Mouse (Mus musculus) midbrain, embryonic 13.5 days (tissue): ENCODE measurements around the gene Dcp1b. TPM values are rescaled to one million over a fixed set of nuclear protein-coding genes. Genes with fewer than 3 reads are reported as not detected.
A peak's percentile ranks its signal among the peaks of the same experiment; 100 is the strongest.

Experiments used
- ATAC-seq: fragments of 200-750 bp; cut with Nextera tagmentation; 2 replicates; pipeline ENCODE4 v1.8.0; 2017; ENCODE audit warnings: mild to moderate bottlenecking, moderate TSS enrichment, moderate library complexity
- H3K27ac ChIP-seq: fragments of 300-500 bp; sonication (generic); 2 replicates; pipeline ENCODE4 v1.5.1; 2015; ENCODE audit warnings: inconsistent platforms, mild to moderate bottlenecking, moderate library complexity
- H3K27me3 ChIP-seq: fragments of 300-500 bp; sonication (generic); 2 replicates; pipeline ENCODE4 v1.6.1; 2015; ENCODE audit warnings: mild to moderate bottlenecking, inconsistent platforms
- H3K36me3 ChIP-seq: fragments of 300-500 bp; sonication (generic); 2 replicates; pipeline ENCODE4 v1.6.1; 2015; ENCODE audit warnings: mild to moderate bottlenecking, inconsistent platforms
- H3K4me1 ChIP-seq: fragments of 300-500 bp; sonication (generic); replicated peaks from 2 replicates; pipeline ENCODE4 v1.6.1; 2015; ENCODE audit warnings: inconsistent platforms
- H3K4me2 ChIP-seq: fragments of 300-500 bp; sonication (generic); replicated peaks from 2 replicates; pipeline ENCODE4 v1.6.1; 2015; ENCODE audit warnings: moderate library complexity, mild to moderate bottlenecking, inconsistent platforms
- H3K4me3 ChIP-seq: fragments of 300-500 bp; sonication (generic); replicated peaks from 2 replicates; pipeline ENCODE4 v1.5.1; 2015; ENCODE audit warnings: mild to moderate bottlenecking, inconsistent platforms
- H3K9ac ChIP-seq: fragments of 300-500 bp; sonication (generic); replicated peaks from 2 replicates; pipeline ENCODE4 v1.6.1; 2015; ENCODE audit warnings: mild to moderate bottlenecking, inconsistent platforms
- H3K9me3 ChIP-seq: fragments of 300-500 bp; sonication (generic); 2 replicates; pipeline ENCODE4 v1.6.1; 2016; ENCODE audit warnings: mild to moderate bottlenecking, inconsistent platforms
- WGBS: fragments of 180-500 bp; shearing (Covaris S2); methylation state at CpG from one replicate; pipeline ENCODE4 v1.1.7; 2015; 5-methylcytosine and 5-hydroxymethylcytosine counted together
- polyA plus RNA-seq: library from polyadenylated mRNA; unstranded; fragments of >200 nt; fragmentation: Nextera tagmentation; extraction: Ambion mirVana; gene quantifications from 2 replicates; pipeline ENCODE4 v1.2.1, GENCODE M21; 2015

The Dcp1b gene
- polyA plus RNA-seq, 1 experiment from 2014 or later, result 15.6 TPM

DNA sequence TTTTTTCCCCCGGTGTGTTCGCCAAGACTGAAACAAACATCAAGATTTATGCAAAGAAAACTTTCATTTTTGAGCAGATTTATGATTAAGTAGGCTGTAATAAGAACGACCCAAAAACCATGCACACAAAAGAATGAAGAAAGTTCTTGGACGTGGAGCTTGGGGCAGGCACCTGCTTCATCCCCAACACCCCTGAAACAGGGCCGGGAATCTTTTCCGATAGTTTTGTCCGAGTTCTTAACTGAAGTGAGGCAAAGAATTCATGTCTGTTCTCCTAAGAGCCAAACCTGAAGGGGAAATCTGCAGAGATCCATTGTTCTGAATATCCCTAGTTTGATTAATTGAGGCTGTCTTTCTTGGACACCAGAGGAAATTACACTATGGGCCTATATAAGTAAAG lies 1.1 kb downstream of the Dcp1b start:
- peak overlapping the region; percentile 63 for H3K4me2 ChIP-seq
- H3K27ac ChIP-seq, result no peak overlapping the region
- peaks cover 33% of the 10 kb centered on the region for H3K4me1 ChIP-seq
- WGBS, result 70% methylated on average over 7 of the region's 7 CpGs
- H3K9ac ChIP-seq, result peak overlapping the region; percentile 81; the same call in 1 of the 2 replicates
- ATAC-seq, result no peak
- H3K9me3 ChIP-seq, result no peaks in the 10 kb centered on the region
- H3K4me3 ChIP-seq, result peak overlapping the region; percentile 71
- H3K36me3 ChIP-seq, result no peaks in the 10 kb centered on the region; the same call in 1 of the 2 replicates
- no peaks in the 10 kb centered on the region for H3K27me3 ChIP-seq

DNA sequence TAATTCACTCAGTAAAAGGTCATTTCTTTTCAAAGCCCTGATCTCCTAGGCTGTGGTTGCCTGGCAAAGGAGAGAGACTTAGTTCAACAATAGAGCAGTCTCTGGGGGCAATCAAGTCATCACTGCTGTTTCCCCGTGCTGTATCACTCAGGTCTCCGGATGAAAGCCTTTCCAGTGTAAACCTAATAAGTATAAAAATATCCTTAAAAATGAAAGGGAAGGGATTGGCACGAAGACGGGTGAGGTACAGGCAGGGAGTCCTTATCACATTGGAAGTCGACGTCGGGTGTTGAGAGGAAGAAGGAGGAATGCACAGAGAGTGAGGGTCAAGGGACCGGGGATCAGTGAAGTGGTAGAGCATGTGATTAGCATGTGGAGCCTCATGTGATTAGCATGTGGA lies 2.0 kb downstream of the Dcp1b start:
- peak overlapping the region; percentile 63 for H3K4me2 ChIP-seq
- H3K4me1 ChIP-seq, result peaks cover 33% of the 10 kb centered on the region
- peak overlapping the region; percentile 53 for H3K27ac ChIP-seq
- peak overlapping the region; percentile 81; the same call in 1 of the 2 replicates for H3K9ac ChIP-seq
- H3K4me3 ChIP-seq, result 0 out of 2 replicates have a peak overlapping the region, but pooled peaks have one; percentile 71
- H3K9me3 ChIP-seq, result no peaks in the 10 kb centered on the region
- H3K27me3 ChIP-seq, result no peaks in the 10 kb centered on the region
- no peaks in the 10 kb centered on the region; the same call in 1 of the 2 replicates for H3K36me3 ChIP-seq
- 50% methylated on average over 8 of the region's 8 CpGs for WGBS
- no peak for ATAC-seq

- H3K27me3 ChIP-seq, result no peaks in the 10 kb centered on the region
- H3K27ac ChIP-seq, result no peak overlapping the region
- peaks cover 10% of the 10 kb centered on the region for H3K36me3 ChIP-seq
- WGBS, result 83% methylated on average over 2 of the region's 2 CpGs
- no peak overlapping the region for H3K4me3 ChIP-seq
- H3K9me3 ChIP-seq, result no peaks in the 10 kb centered on the region
- H3K9ac ChIP-seq, result no peak overlapping the region
- H3K4me2 ChIP-seq, result no peak overlapping the region
- H3K4me1 ChIP-seq, result peaks cover 34% of the 10 kb centered on the region
- ATAC-seq, result no peak
Observed at GRCm38 (mm10) chr6:119180188-119180587, 5.1 kb downstream of the Dcp1b start.

- no peak for ATAC-seq
- Histone ChIP-seq H3K4me1 (peaks cover 19% of the 10 kb centered on the region), H3K9ac (no peak overlapping the region), H3K27ac (no peak overlapping the region), H3K4me2 (no peak overlapping the region), H3K27me3 (no peaks in the 10 kb centered on the region), H3K4me3 (no peak overlapping the region), H3K36me3 (peaks cover 14% of the 10 kb centered on the region), H3K9me3 (no peaks in the 10 kb centered on the region)
- WGBS, result 92% methylated on average over 9 of the region's 9 CpGs
Observed at GRCm38 (mm10) chr6:119182211-119182610, 7.2 kb downstream of the Dcp1b start.

GRCm38 (mm10) chr6:119183781-119184180 lies 8.7 kb downstream of the Dcp1b start:
- no peak overlapping the region for H3K4me2 ChIP-seq
- no peak overlapping the region for H3K4me3 ChIP-seq
- 20% methylated on average over 3 of the region's 3 CpGs for WGBS
- no peaks in the 10 kb centered on the region for H3K27me3 ChIP-seq
- no peaks in the 10 kb centered on the region for H3K9me3 ChIP-seq
- no peak overlapping the region for H3K9ac ChIP-seq
- peak; percentile 20; the same call in 1 of the 2 replicates for ATAC-seq
- peaks cover 14% of the 10 kb centered on the region for H3K36me3 ChIP-seq
- H3K4me1 ChIP-seq, result peaks cover 12% of the 10 kb centered on the region
- H3K27ac ChIP-seq, result no peak overlapping the region

GRCm38 (mm10) chr6:119186658-119187057 lies 11.6 kb downstream of the Dcp1b start:
- H3K27ac ChIP-seq, result no peak overlapping the region
- no peaks in the 10 kb centered on the region for H3K27me3 ChIP-seq
- peaks cover 30% of the 10 kb centered on the region for H3K36me3 ChIP-seq
- peaks cover 8% of the 10 kb centered on the region; the same call in 1 of the 2 replicates for H3K4me1 ChIP-seq
- 61% methylated on average over 8 of the region's 8 CpGs for WGBS
- H3K4me2 ChIP-seq, result no peak overlapping the region
- no peak overlapping the region for H3K9ac ChIP-seq
- no peaks in the 10 kb centered on the region for H3K9me3 ChIP-seq
- no peak overlapping the region for H3K4me3 ChIP-seq
- 0 out of 2 replicates have a peak, but pooled peaks have one; percentile 37 for ATAC-seq

DNA sequence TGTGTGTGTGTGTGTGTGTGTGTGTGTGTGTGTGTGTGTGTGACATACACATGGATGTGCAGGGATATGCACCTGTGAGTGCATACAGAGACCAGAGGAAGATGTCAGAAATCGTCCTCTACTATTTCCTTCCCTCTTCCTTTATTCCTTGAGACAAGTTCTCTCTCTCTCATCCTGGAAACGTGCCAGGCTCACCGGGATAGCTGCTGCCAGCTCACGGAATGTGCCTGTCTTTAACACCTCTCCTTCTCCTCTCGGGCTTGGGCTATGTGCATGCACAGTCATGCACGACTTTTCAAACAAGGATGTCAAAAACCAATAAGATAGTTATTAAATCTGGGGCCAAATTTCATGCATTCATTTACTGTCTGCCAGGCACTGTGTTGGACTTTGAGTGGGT lies 12.6 kb downstream of the Dcp1b start:
- Histone ChIP-seq H3K36me3 (peaks cover 39% of the 10 kb centered on the region), H3K27me3 (no peaks in the 10 kb centered on the region), H3K4me2 (no peak overlapping the region), H3K4me3 (no peak overlapping the region), H3K9me3 (no peaks in the 10 kb centered on the region), H3K27ac (no peak overlapping the region), H3K9ac (no peak overlapping the region), H3K4me1 (peaks cover 8% of the 10 kb centered on the region; the same call in 1 of the 2 replicates)
- WGBS, result 68% methylated on average over 6 of the region's 6 CpGs
- no peak for ATAC-seq

GRCm38 (mm10) chr6:119191478-119191877 lies 16.4 kb downstream of the Dcp1b start:
- Histone ChIP-seq H3K27me3 (no peaks in the 10 kb centered on the region), H3K36me3 (peaks cover 54% of the 10 kb centered on the region), H3K9me3 (no peaks in the 10 kb centered on the region), H3K4me3 (no peak overlapping the region), H3K4me2 (no peak overlapping the region), H3K9ac (no peak overlapping the region), H3K27ac (no peak overlapping the region), H3K4me1 (no peaks in the 10 kb centered on the region)
- 94% methylated on average over 4 of the region's 4 CpGs for WGBS
- no peak for ATAC-seq

DNA sequence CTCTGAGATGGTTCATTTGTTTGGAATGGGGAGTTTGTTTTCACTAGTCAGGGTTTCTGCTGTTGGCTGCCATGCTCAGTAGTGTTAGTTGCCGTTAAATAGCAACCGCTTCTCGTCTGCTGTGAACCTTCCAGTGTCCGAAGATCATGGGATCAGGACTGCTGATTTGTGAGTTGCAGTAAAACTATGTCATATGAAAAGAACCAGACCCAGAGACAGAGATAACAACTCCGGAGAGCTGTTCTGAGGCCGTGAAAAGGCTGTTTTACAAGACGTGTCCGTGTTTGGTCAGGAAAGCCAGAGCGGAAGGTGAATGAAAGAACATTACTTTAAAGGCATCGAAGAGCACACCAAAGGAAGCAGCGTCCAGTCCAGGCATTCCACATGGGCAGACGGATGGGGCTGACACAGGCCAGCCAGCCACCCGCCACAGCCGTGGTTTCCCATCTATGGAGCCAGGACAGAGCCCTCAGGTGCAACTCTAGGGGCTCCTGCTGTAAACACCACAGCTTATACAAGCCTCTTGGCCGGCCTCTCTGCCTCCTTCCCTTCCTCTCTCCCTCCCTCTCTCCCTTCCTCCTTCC lies 18.6 kb downstream of the Dcp1b start:
- Histone ChIP-seq H3K27ac (no peak overlapping the region), H3K27me3 (no peaks in the 10 kb centered on the region), H3K9ac (no peak overlapping the region), H3K4me1 (peaks cover 12% of the 10 kb centered on the region), H3K9me3 (no peaks in the 10 kb centered on the region), H3K4me3 (no peak overlapping the region), H3K36me3 (peaks cover 54% of the 10 kb centered on the region), H3K4me2 (no peak overlapping the region)
- 92% methylated on average over 15 of the region's 15 CpGs for WGBS
- no peak for ATAC-seq

DNA sequence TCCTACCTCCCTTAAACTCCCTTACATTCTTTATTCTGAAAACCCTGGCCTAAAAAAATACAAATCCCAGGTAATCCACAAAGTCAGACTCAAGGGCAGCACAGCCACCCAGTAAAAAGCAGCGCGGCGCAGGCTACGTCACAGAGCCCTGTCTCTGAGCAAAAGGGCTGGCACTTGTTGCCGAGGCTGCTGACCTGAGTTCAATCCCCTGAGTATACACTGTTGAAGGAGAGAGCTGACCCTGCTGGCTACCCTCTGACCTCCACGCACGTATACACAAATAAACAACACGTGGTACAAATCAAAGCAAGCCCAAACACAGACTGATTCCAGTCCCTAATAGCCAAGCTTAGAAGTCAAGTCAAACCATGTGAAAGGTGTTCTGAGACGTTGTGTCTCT lies 19.1 kb downstream of the Dcp1b start:
- Histone ChIP-seq H3K4me3 (no peak overlapping the region), H3K27ac (no peak overlapping the region), H3K9ac (no peak overlapping the region), H3K36me3 (peaks cover 54% of the 10 kb centered on the region), H3K27me3 (no peaks in the 10 kb centered on the region), H3K4me1 (peaks cover 17% of the 10 kb centered on the region), H3K9me3 (no peaks in the 10 kb centered on the region), H3K4me2 (no peak overlapping the region)
- no peak for ATAC-seq
- 91% methylated on average over 9 of the region's 9 CpGs for WGBS

- Histone ChIP-seq H3K27ac (no peak overlapping the region), H3K4me1 (peaks cover 21% of the 10 kb centered on the region), H3K9ac (no peak overlapping the region), H3K4me3 (no peak overlapping the region), H3K4me2 (no peak overlapping the region), H3K36me3 (peaks cover 49% of the 10 kb centered on the region), H3K9me3 (no peaks in the 10 kb centered on the region), H3K27me3 (no peaks in the 10 kb centered on the region)
- 89% methylated on average over 7 of the region's 7 CpGs for WGBS
- ATAC-seq, result no peak
Observed at GRCm38 (mm10) chr6:119194601-119195000, 19.5 kb downstream of the Dcp1b start.

GRCm38 (mm10) chr6:119196382-119197305 lies 21.6 kb downstream of the Dcp1b start, which contains the start of gene Cacna1c:
Cacna1c (minus strand) TSS chr6:119196418.
- WGBS, result 83% methylated on average over 17 of the region's 17 CpGs
- H3K4me2 ChIP-seq, result no peak within 1 kb of the TSS
- H3K27me3 ChIP-seq, result no peaks in the 10 kb centered on the region
- peaks cover 25% of the 10 kb centered on the region for H3K4me1 ChIP-seq
- H3K27ac ChIP-seq, result no peak within 1 kb of the TSS
- H3K9me3 ChIP-seq, result no peaks in the 10 kb centered on the region
- no peak for ATAC-seq
- H3K4me3 ChIP-seq, result no peak within 1 kb of the TSS
- peaks cover 49% of the 10 kb centered on the region for H3K36me3 ChIP-seq
- no peak within 1 kb of the TSS for H3K9ac ChIP-seq
